ENCODE assay signal across 21 mouse cellular contexts in genomic region chr13:108820487-108820886, GRCm38 (mm10).
DNase-seq lines count a peak whose midpoint lies in the region; ATAC-seq and TF ChIP-seq lines count a peak whose summit lies in the region.
"Had no signal": no experiment of that assay in that cellular context is flagged by ENCODE, and none has a peak within 500 bp of the region (broad histone marks: within the 10 kb centered on the region; RNA-seq: fewer than 3 reads in every experiment).

No protein-coding gene starts in this region.

- peaks cover 6% of the 10 kb centered on the region; the same call in 1 of the 2 replicates for H3K4me1 ChIP-seq in embryonic fibroblast, embryonic 13.5 days (ENCODE audit: control insufficient read depth, insufficient read depth, low read length)
- H3K4me1 ChIP-seq in limb, embryonic 13.5 days, result no peaks in the 10 kb centered on the region
- H3K4me1 ChIP-seq: heart, embryonic 10.5 days; heart, embryonic 13.5 days had no signal

- H3K9ac ChIP-seq in limb, embryonic 13.5 days, result no peak overlapping the region
- H3K9ac ChIP-seq: forebrain, postnatal 0 days; heart, embryonic 13.5 days; hindbrain, embryonic 14.5 days had no signal

- DNase-seq in left cerebral cortex, adult 11 months (ENCODE audit: low spot score), result no peak
- DNase-seq in cerebellum, postnatal 4 days (ENCODE audit: low spot score in 2 of 2), result no peak
- DNase-seq: cerebellum, adult 11 months; cerebellum, adult 2 months; cerebellum, adult 9-11 months; cerebellum, postnatal 25 days; forebrain, postnatal 0 days; gastrocnemius, postnatal 10 days; gastrocnemius, postnatal 36 days; heart, adult 2 months; heart, postnatal 14 days; heart, postnatal 4 days had no signal

- TF ChIP-seq CTCF in embryonic fibroblast, embryonic 13.5 days (IDR thresholded peaks at IDR 0.05; ENCODE audit: borderline replicate concordance, insufficient read depth, low read length), result no peak

- no peak for TF ChIP-seq POLR2A in embryonic fibroblast, embryonic 13.5 days (IDR thresholded peaks at IDR 0.05; ENCODE audit: low read depth, low read length)

- peak overlapping the region; percentile 46; the same call in 1 of the 2 replicates for H3K27ac ChIP-seq in embryonic fibroblast, embryonic 13.5 days (ENCODE audit: insufficient read depth, low read length)
- no peak overlapping the region for H3K27ac ChIP-seq in limb, embryonic 13.5 days
- peak overlapping the region; percentile 47 for H3K27ac ChIP-seq in macrophage
- H3K27ac ChIP-seq: heart, adult 2 months; heart, embryonic 10.5 days; heart, embryonic 13.5 days; hindbrain, embryonic 14.5 days; hindbrain, postnatal 0 days had no signal

- H3K4me2 ChIP-seq in limb, embryonic 13.5 days (replicated peaks), result no peak overlapping the region
- H3K4me2 ChIP-seq: heart, embryonic 13.5 days; hindbrain, embryonic 14.5 days had no signal

- no peaks in the 10 kb centered on the region for H3K79me2 ChIP-seq in macrophage (ENCODE audit: inconsistent target)

- H3K27me3 ChIP-seq in limb, embryonic 13.5 days, result no peaks in the 10 kb centered on the region
- H3K27me3 ChIP-seq: heart, embryonic 13.5 days had no signal

- ATAC-seq in limb, embryonic 13.5 days (ENCODE audit: low FRiP score, low read depth), result peak; percentile 78; the same call in 1 of the 2 replicates
- ATAC-seq in activated CD4-positive, CD25-positive, alpha-beta regulatory T cell, adult 4 months, result no peak
- ATAC-seq: forebrain, embryonic 14.5 days; forebrain, postnatal 0 days; hindbrain, postnatal 0 days had no signal

- H3K9me3 ChIP-seq in limb, embryonic 13.5 days, result no peaks in the 10 kb centered on the region
- H3K9me3 ChIP-seq: heart, embryonic 10.5 days; heart, embryonic 13.5 days had no signal

- H3K4me3 ChIP-seq in embryonic fibroblast, embryonic 13.5 days (ENCODE audit: insufficient read depth, low read length), result no peak overlapping the region
- H3K4me3 ChIP-seq in limb, embryonic 13.5 days, result no peak overlapping the region
- no peak overlapping the region for H3K4me3 ChIP-seq in macrophage (ENCODE audit: inconsistent target)
- H3K4me3 ChIP-seq: heart, adult 2 months; heart, embryonic 10.5 days; heart, embryonic 13.5 days had no signal

- no peaks in the 10 kb centered on the region for H3K36me3 ChIP-seq in limb, embryonic 13.5 days
- H3K36me3 ChIP-seq in macrophage (ENCODE audit: inconsistent target), result no peaks in the 10 kb centered on the region
- H3K36me3 ChIP-seq: heart, embryonic 10.5 days; heart, embryonic 13.5 days had no signal

- 66% methylated on average over 2 of the region's 2 CpGs for WGBS in limb, embryonic 13.5 days
- WGBS in macrophage (ENCODE audit: missing documents), result 83% methylated on average over 2 of the region's 2 CpGs
